Mouse (Mus musculus) liver, embryonic 16.5 days (tissue): Measurements from ENCODE around the gene Xpo6. TPM values are rescaled to one million over a fixed set of nuclear protein-coding genes. Genes with fewer than 3 reads are reported as not detected.

Source experiments
- ATAC-seq: fragments of 200-750 bp; cut with Nextera tagmentation; 2 replicates; pipeline ENCODE4 v1.8.0; 2017; ENCODE audit warnings: low read depth, mild to moderate bottlenecking, moderate number of reproducible peaks, moderate library complexity
- H3K27ac ChIP-seq: fragments of 300-500 bp; sonication (generic); 2 replicates; pipeline ENCODE4 v1.5.1; 2014; ENCODE audit warnings: mild to moderate bottlenecking, low read length
- H3K27me3 ChIP-seq: fragments of 300-500 bp; sonication (generic); 2 replicates; pipeline ENCODE4 v1.6.1; 2014; ENCODE audit warnings: low read depth, low read length, mixed read lengths; ENCODE audit not compliant: control insufficient read depth, insufficient read depth
- H3K36me3 ChIP-seq: fragments of 300-500 bp; sonication (generic); 2 replicates; pipeline ENCODE4 v1.6.1; 2014; ENCODE audit warnings: mild to moderate bottlenecking; ENCODE audit not compliant: control insufficient read depth, insufficient read depth
- H3K4me1 ChIP-seq: fragments of 300-500 bp; sonication (generic); 2 replicates; pipeline ENCODE4 v1.6.1; 2014; ENCODE audit warnings: low read depth, low read length, mixed read lengths; ENCODE audit not compliant: control insufficient read depth
- H3K4me2 ChIP-seq: fragments of 300-500 bp; sonication (generic); 2 replicates; pipeline ENCODE4 v1.6.1; 2014; ENCODE audit warnings: low read depth, low read length, mixed read lengths
- H3K4me3 ChIP-seq: fragments of 300-500 bp; sonication (generic); 2 replicates; pipeline ENCODE4 v1.5.1; 2014; ENCODE audit warnings: low read depth, mild to moderate bottlenecking, low read length
- H3K9ac ChIP-seq: fragments of 300-500 bp; sonication (generic); 2 replicates; pipeline ENCODE4 v1.6.1; 2014; ENCODE audit warnings: low read depth, low read length
- H3K9me3 ChIP-seq: fragments of 300-500 bp; sonication (generic); replicated peaks from 2 replicates; pipeline ENCODE4 v1.6.1; 2016; ENCODE audit warnings: low read length; ENCODE audit not compliant: control insufficient read depth
- WGBS: fragments of 180-500 bp; shearing (Covaris S2); extraction: QIAGEN DNeasy Blood & Tissue Kit; methylation state at CpG from one replicate; pipeline ENCODE4 v1.1.7; 2014; ENCODE audit not compliant: insufficient replicate concordance; 5-methylcytosine and 5-hydroxymethylcytosine counted together
- polyA plus RNA-seq: library from polyadenylated mRNA; unstranded; fragments of >200 nt; fragmentation: Nextera tagmentation; extraction: Ambion mirVana; gene quantifications from 2 replicates; pipeline ENCODE4 v1.2.1, GENCODE M21; 2015

Xpo6 gene
- polyA plus RNA-seq, 1 experiment from 2014 or later: 17.7 TPM

DNA sequence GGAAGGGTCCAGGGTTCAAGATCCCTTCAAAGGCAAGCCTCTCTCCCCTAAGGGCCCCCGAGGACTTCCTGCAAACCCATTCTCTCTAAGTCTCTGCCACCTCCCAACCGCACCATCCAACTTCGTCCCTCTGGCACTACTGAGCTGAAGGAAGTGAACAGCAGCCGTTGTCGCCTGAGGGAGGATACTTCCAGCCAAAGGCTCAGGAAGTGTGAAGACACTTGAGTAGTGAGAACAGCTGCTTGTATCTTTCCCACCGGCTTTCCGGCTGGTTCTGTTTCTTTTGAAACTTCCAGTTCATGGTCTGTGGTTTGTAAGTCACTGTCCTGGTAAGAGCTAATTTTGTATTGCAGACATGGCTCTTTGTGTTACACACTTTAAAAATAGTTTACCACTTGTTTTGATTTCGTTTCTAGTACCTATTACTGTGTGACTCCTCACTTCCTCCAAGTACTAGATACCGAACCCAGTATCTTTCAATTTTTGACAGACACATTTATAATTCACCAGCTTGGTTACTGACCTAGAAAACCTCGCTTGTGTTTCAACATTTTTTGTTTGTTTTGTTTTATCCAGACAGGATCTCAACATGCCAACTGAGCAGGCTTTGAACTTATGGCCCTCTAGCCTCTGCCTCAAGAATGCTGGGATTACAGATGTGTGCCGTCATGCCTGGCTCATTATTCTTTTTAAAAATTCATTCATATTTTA lies 35.9 kb upstream of the Xpo6 start:
- H3K9me3 ChIP-seq: no peaks in the 10 kb centered on the region
- H3K4me2 ChIP-seq: no peak overlapping the region
- no peak overlapping the region for H3K9ac ChIP-seq
- no peak overlapping the region for H3K4me3 ChIP-seq
- 15% methylated on average over 11 of the region's 11 CpGs for WGBS
- no peaks in the 10 kb centered on the region for H3K36me3 ChIP-seq
- peaks cover 2% of the 10 kb centered on the region; the same call in 1 of the 2 replicates for H3K4me1 ChIP-seq
- no peak for ATAC-seq
- H3K27me3 ChIP-seq: no peaks in the 10 kb centered on the region
- no peak overlapping the region for H3K27ac ChIP-seq

DNA sequence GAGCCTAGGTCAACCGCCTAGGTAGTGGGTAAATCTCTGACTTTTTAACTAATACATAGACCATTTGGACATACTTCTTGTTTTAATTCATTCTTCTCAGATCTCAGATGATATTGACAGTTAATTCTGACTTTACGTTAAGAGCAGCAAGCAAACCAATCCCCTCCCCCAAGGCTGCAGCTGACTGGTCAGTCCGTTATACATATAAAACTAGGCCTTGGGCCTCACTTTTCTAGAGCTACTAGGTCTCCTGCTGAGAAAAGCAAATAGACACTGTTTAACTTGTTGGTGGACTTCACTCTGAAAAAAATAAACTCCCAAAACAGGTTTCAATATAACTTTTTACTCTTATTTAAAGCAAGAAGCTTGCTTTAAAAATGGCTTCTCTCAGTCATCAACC lies 34.3 kb upstream of the Xpo6 start:
- Histone ChIP-seq H3K27ac (no peak overlapping the region; the same call in 1 of the 2 replicates), H3K9me3 (no peaks in the 10 kb centered on the region), H3K36me3 (no peaks in the 10 kb centered on the region), H3K27me3 (no peaks in the 10 kb centered on the region), H3K4me3 (no peak overlapping the region), H3K9ac (no peak overlapping the region), H3K4me1 (peaks cover 2% of the 10 kb centered on the region), H3K4me2 (no peak overlapping the region)
- 66% methylated on average over 3 of the region's 3 CpGs for WGBS
- no peak for ATAC-seq

DNA sequence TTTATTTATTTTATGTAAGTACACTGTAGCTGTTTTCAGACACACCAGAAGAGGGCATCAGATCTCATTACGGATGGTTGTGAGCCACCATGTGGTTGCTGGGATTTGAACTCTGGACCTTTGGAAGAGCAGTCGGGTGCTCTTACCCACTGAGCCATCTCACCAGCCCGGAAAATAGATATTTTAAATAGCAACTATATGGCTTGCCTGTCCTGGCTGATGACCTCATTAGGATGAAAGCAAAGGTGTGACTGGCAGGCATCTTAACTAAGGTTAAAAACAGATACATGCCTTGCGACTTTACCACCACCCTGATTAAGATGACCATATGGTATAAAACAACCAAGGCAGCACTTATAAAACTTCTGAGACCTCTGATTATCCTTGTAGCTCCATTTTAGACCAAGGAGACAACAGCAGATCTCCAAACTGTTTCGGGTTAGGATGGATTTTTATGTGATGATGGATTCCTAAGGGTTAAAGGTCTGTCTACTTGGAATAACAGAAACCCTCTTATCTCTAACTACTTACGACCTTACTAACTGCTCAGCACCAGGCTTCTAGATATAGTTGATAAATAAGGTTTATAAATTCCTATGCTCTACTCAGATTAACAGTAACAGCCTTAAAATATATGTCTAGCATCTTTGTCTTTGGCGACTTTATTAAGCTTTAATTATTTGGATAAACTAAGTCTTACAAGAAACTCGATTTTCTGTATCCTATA lies 32.2 kb upstream of the Xpo6 start:
- Histone ChIP-seq H3K27me3 (no peaks in the 10 kb centered on the region), H3K4me2 (no peak overlapping the region), H3K4me1 (peaks cover 2% of the 10 kb centered on the region), H3K36me3 (no peaks in the 10 kb centered on the region), H3K4me3 (no peak overlapping the region), H3K9ac (no peak overlapping the region), H3K27ac (no peak overlapping the region), H3K9me3 (no peaks in the 10 kb centered on the region)
- no peak for ATAC-seq
- 50% methylated on average over 7 of the region's 8 CpGs for WGBS

DNA sequence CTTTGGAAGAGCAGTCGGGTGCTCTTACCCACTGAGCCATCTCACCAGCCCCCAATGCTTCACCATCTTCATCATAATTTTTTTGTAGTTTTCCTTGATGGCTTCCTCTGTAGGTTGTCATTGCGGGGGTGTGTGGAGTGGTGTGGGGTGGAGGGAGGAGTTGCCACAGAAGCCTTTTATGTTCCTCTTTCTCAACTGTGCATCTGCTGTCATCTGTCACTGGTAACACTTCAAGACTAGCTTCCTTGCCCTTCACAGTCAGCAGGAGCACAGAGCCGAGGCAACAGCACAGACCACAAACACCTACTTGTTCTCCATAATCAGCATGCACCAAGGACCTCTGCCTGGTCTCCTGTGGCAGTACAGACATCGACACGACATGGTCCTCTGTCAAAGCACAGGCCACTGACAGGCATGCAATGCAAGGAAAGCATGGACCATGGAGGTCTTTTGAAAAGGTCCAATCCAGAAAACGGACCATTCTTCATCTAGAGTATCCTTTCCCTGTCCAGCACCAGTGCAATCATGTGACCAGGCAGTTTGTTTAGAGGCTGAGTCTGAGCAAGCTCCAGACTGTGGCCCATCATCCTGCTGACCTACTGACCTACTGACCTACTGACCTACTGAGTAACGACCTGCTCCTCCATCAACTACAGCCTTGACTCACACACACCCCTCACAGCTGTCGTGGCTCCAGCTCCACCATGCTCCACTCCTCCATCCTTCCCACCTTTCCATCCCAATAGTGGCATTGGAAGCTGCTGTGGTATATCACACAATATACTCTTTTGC lies 30.3 kb upstream of the Xpo6 start:
- peak; percentile 64 for ATAC-seq
- Histone ChIP-seq H3K9ac (no peak overlapping the region), H3K27ac (no peak overlapping the region), H3K4me1 (no peaks in the 10 kb centered on the region; the same call in none of the 2 replicates), H3K27me3 (no peaks in the 10 kb centered on the region), H3K36me3 (no peaks in the 10 kb centered on the region), H3K4me2 (no peak overlapping the region), H3K9me3 (no peaks in the 10 kb centered on the region), H3K4me3 (no peak overlapping the region)
- WGBS: 15% methylated on average over 8 of the region's 8 CpGs

DNA sequence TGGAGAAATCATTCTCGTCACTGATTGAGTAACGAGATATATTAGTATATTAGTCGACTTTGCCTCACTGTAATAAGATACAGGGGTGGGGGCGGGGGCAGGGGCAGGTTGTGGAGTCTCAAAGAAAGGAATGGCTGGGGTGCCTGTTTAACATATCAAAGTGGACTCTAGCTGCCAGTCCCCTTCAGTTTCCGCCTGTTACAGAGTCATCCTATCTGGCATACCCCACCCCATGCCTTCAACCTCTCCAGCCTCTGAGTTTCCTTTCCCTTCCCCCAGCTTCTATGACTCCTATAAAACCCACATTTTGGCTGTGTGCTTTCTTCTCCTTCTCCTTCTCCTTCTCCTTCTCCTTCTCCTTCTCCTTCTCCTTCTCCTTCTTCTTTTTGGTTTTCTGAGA lies 25.8 kb upstream of the Xpo6 start:
- no peak overlapping the region for H3K4me3 ChIP-seq
- no peak overlapping the region for H3K4me2 ChIP-seq
- H3K27me3 ChIP-seq: no peaks in the 10 kb centered on the region
- ATAC-seq: no peak
- 39% methylated on average over 5 of the region's 5 CpGs for WGBS
- H3K36me3 ChIP-seq: no peaks in the 10 kb centered on the region
- no peak overlapping the region for H3K27ac ChIP-seq
- no peaks in the 10 kb centered on the region; the same call in 1 of the 2 replicates for H3K4me1 ChIP-seq
- H3K9me3 ChIP-seq: no peaks in the 10 kb centered on the region
- no peak overlapping the region for H3K9ac ChIP-seq

DNA sequence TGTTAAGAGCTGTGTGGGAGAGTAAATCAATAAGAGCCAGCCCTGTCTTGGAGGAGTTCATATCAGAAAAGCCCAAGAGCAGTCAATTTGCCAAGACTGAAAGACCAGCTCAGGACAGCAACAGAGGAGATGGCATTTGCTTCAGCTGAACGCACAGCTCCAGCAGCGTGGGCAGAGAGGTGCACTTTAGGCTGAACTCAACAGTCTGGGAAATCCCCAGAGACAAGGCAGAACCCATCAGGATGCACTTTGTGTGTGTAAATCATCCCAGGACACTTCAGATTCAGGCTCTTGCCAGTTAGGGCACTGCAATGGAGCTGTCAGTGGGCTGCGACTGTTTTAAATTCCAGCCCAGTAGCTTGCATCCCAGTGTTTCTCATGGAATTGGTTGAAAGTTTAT lies 22.5 kb upstream of the Xpo6 start:
- Histone ChIP-seq H3K27ac (no peak overlapping the region), H3K9ac (no peak overlapping the region), H3K4me2 (no peak overlapping the region), H3K9me3 (no peaks in the 10 kb centered on the region), H3K36me3 (no peaks in the 10 kb centered on the region), H3K27me3 (no peaks in the 10 kb centered on the region), H3K4me1 (no peaks in the 10 kb centered on the region), H3K4me3 (no peak overlapping the region)
- no peak for ATAC-seq
- 73% methylated on average over 3 of the region's 3 CpGs for WGBS

DNA sequence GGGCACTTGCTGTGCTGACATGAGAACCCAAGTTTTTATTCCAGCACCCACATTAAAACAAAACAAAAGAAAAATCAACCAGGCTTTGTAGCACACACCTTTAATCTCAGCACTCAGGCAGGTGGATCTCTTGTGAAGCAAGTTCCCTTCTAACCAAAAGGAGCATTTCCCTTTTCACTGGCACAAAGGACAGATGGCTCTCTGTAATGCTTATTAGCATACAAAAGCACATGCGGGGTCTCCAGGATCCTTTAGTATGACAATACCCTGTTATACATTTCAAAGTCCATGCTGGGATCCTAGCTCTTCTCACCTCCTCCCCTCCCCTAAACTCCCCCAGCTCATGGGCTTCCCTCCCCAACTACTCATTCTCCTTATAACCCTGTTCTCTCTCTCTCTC lies 20.3 kb upstream of the Xpo6 start:
- no peak overlapping the region for H3K4me3 ChIP-seq

DNA sequence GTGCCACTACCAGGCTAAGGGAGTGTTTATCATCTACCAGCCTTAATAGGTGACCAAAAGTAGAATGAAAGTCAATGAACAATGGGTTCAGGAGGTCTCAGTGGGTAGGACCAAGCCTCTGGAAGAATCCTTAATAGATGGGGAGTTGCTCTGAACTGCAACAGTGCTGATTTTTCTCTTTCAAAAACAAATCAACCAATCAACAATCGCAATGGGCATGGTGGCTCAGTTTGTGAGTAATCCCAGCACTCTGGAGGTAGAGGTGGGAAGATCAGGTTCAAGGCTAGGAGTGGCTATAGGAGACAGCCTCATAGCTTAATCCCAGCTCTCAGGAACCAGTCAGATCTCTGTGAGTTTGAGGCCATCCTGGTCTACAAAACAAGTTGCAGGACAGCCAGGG lies 18.0 kb upstream of the Xpo6 start:
- ATAC-seq: no peak
- Histone ChIP-seq H3K36me3 (no peaks in the 10 kb centered on the region), H3K27ac (no peak overlapping the region), H3K9me3 (no peaks in the 10 kb centered on the region), H3K4me1 (no peaks in the 10 kb centered on the region), H3K4me3 (no peak overlapping the region), H3K9ac (no peak overlapping the region), H3K4me2 (no peak overlapping the region), H3K27me3 (no peaks in the 10 kb centered on the region)
- 54% methylated on average over 1 of the region's 1 CpGs for WGBS

More for the DNA sequence above, 20.3 kb upstream of the Xpo6 start:
- WGBS: 50% methylated on average over 1 of the region's 1 CpGs
- Histone ChIP-seq H3K36me3 (no peaks in the 10 kb centered on the region), H3K4me2 (no peak overlapping the region), H3K27ac (no peak overlapping the region), H3K27me3 (no peaks in the 10 kb centered on the region), H3K9me3 (no peaks in the 10 kb centered on the region), H3K9ac (no peak overlapping the region), H3K4me1 (no peaks in the 10 kb centered on the region)
- ATAC-seq: no peak

DNA sequence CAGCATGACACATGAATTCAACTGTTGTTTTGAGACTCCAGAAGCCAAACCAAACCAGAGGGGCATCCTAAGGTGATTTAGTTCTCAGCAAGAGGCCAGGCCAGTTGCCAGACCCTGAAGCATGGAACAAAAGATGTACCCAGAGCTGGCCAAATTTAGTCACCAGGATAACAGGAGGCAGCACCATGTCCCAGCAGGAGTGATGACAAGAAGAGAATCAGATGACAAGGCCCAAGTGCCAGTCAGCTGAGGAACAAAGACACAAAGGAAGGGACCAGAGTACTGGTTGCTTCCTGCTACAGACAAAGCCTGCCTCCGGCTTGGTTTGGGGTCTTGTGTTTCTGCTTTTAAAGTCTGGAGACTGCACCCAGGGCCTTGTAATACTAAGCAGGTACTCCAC lies 16.6 kb upstream of the Xpo6 start:
- H3K4me3 ChIP-seq: no peak overlapping the region
- no peaks in the 10 kb centered on the region for H3K9me3 ChIP-seq
- no peaks in the 10 kb centered on the region for H3K4me1 ChIP-seq
- no peak overlapping the region for H3K4me2 ChIP-seq
- no peaks in the 10 kb centered on the region for H3K27me3 ChIP-seq
- H3K27ac ChIP-seq: no peak overlapping the region
- no peak overlapping the region for H3K9ac ChIP-seq
- H3K36me3 ChIP-seq: no peaks in the 10 kb centered on the region
- 47% methylated on average over 1 of the region's 1 CpGs for WGBS
- ATAC-seq: no peak
